Mouse (Mus musculus): Measurements from ENCODE around the gene Kansl3.

The Kansl3 gene

DNA sequence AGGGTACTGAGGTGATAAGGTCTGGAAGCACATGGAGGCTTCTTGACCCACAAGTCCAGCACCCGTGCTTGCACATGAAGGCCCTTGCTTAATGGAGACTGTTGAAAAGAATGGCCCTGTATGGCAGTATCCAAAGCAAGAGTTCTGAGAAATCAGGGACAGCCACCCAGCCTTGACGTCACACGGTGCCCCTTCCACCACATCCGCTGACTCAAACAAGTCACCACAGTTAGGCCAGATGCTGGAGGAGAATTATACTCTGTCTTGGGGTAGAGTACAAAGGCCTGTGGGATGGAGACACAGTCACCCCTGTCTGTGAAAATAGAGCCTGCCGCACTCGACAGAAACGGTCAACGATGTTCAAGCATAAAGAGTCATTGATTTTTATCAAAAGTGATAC is 75.5 kb downstream of the Kansl3 start:
- no peak for DNase-seq (ENCODE audit: low spot score)
